Mouse (Mus musculus) cerebellum, postnatal 14 days (tissue): Measurements from ENCODE around the gene Vmn1r47.
"Not testable (repeated sequence)": the region's sequence is repeated elsewhere in the genome, so short reads cannot be mapped to it uniquely, and the experiment has no call there.

Experiments used
- DNase-seq, 2 experiments: peaks; one replicate each; pipeline ENCODE4 v3.0.0; 2021; ENCODE audit warnings: mixed read lengths in 2 of 2

The Vmn1r47 gene

DNA sequence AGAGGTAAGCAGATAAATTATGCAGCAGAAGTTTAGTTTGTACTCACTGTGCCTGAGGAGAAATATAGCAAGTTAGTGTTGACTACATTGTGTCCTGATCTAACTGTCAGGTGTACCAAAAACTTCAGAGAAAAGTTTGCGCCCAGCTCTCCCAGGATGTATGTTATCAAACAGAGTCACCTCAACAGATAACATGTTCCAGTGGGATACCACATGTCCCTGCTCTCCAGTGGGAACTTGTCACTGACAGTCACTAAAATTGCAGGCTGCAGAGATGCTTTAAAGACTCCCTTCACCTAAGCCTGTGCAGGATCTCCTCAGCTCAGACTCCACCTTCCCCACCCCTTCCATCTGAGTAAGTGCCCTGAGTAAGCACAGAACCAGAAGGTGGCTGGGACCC, at the start of gene Vmn1r47:
Gene Vmn1r47, plus strand, starts transcription at position 301 of the 400 bp plus-strand sequence.
- not testable (repeated sequence) for DNase-seq

- peak; percentile 4 to 17 for DNase-seq
Measured at GRCm38 (mm10) chr6:89966341-89966740, 49.6 kb upstream of the Vmn1r47 start.

DNA sequence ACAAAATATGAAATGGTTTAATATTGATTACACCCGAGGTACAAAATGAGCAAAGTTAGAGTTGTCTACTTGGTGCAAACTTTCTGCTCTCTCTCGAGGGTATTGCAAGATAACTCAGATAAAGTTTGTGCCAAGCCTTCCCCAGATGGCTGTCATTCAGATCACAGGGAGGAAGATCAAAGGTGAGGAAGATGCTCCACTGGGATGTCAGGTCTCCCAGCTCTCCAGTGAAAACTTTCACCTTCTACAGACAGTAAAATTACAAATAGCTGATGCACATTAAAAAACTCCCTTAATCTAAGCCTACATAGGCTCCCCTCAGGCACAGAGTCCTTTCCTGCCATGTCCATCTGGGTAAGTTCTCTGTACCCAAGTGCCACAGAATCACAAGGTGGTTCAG, 46.9 kb upstream of the Vmn1r47 start, which contains the start of gene Vmn1r46:
Gene Vmn1r46, plus strand, starts transcription at position 301 of the 400 bp plus-strand sequence.
- no peak for DNase-seq

- DNase-seq = peak in 1 of 2 experiments; percentile 7
Measured at GRCm38 (mm10) chr6:89985989-89986388, 30.0 kb upstream of the Vmn1r47 start.

DNA sequence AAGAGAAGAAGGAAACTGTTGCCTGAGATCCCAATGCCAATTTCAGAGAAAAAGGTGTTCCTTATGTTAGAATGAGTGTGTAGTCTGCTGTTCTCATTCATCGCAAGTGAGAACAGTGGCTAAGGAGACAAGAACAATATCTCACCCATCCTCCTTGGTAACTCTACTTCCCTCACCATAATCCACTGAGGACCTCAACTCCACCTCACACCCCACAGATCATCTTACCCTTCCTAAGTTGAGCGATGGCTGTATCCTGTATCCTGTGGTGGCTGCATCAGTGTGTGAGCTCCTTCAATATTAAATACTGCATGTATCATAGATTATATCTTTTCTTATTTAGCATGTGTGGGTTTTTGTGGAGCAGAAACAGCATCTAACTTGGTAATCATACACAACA, 20.8 kb downstream of the Vmn1r47 start, which contains the start of gene Vmn1r48:
Gene Vmn1r48, minus strand, starts transcription at position 101 of the 400 bp plus-strand sequence.
- not testable (repeated sequence) for DNase-seq
